Mouse (Mus musculus): ENCODE data around the gene Gins1. TPM values are rescaled to one million over a fixed set of nuclear protein-coding genes. Genes with fewer than 3 reads are reported as not detected.

The Gins1 gene
- polyA plus RNA-seq, 1 experiment from 2014 or later: 74.6 TPM

Other genes with a start within 250 kb of the Gins1 start
- 4.8 and 5.2 TPM in 2 replicates for gene Acss1, start 236.9 kb upstream of the Gins1 start, polyA plus RNA-seq (2016; fragmentation: Nextera tagmentation; extraction: Ambion mirVana)
- gene Vsx1, start 216.0 kb upstream of the Gins1 start, polyA plus RNA-seq (2016; fragmentation: Nextera tagmentation; extraction: Ambion mirVana): not detected in 2 replicates
- 24.2 and 25.0 TPM in 2 replicates for gene Entpd6, start 156.4 kb upstream of the Gins1 start, polyA plus RNA-seq (2016; fragmentation: Nextera tagmentation; extraction: Ambion mirVana)
- gene Pygb, start 118.7 kb upstream of the Gins1 start, polyA plus RNA-seq (2016; fragmentation: Nextera tagmentation; extraction: Ambion mirVana): 84.0 and 85.4 TPM in 2 replicates
- 61.8 and 62.5 TPM in 2 replicates for gene Abhd12, start 659 bp upstream of the Gins1 start, polyA plus RNA-seq (2016; fragmentation: Nextera tagmentation; extraction: Ambion mirVana)
- 13.2 and 14.5 TPM in 2 replicates for gene Ninl, start 134.0 kb downstream of the Gins1 start, polyA plus RNA-seq (2016; fragmentation: Nextera tagmentation; extraction: Ambion mirVana)
- 51.4 and 53.4 TPM in 2 replicates for gene Nanp, start 134.0 kb downstream of the Gins1 start, polyA plus RNA-seq (2016; fragmentation: Nextera tagmentation; extraction: Ambion mirVana)
- not detected in 2 replicates for gene Gm14151, start 186.9 kb downstream of the Gins1 start, polyA plus RNA-seq (2016; fragmentation: Nextera tagmentation; extraction: Ambion mirVana)
- not detected in 2 replicates for gene Gm14147, start 192.8 kb downstream of the Gins1 start, polyA plus RNA-seq (2016; fragmentation: Nextera tagmentation; extraction: Ambion mirVana)

Data from limb, embryonic 12.5 days (tissue).